Mouse (Mus musculus) intestine, postnatal 0 days (tissue): Measurements from ENCODE around the gene Zscan2. TPM values are rescaled to one million over a fixed set of nuclear protein-coding genes. Genes with fewer than 3 reads are reported as not detected.

Experiments used
- ATAC-seq: fragments of 200-750 bp; cut with Nextera tagmentation; 2 replicates; pipeline ENCODE4 v1.8.0; 2017; ENCODE audit warnings: mild to moderate bottlenecking, moderate TSS enrichment, moderate library complexity
- H3K27ac ChIP-seq: fragments of 300-500 bp; sonication (generic); 2 replicates; pipeline ENCODE4 v1.5.1; 2014; ENCODE audit warnings: mild to moderate bottlenecking, low read depth, low read length, moderate library complexity
- H3K27me3 ChIP-seq: fragments of 300-500 bp; sonication (generic); replicated peaks from 2 replicates; pipeline ENCODE4 v1.6.1; 2014; ENCODE audit warnings: low read length, mixed read lengths; ENCODE audit not compliant: control insufficient read depth, insufficient read depth
- H3K36me3 ChIP-seq: fragments of 300-500 bp; sonication (generic); 2 replicates; pipeline ENCODE4 v1.6.1; 2014; ENCODE audit warnings: mild to moderate bottlenecking, moderate library complexity; ENCODE audit not compliant: control insufficient read depth, insufficient read depth
- H3K4me1 ChIP-seq: fragments of 300-500 bp; sonication (generic); replicated peaks from 2 replicates; pipeline ENCODE4 v1.6.1; 2014; ENCODE audit warnings: antibody characterized with exemption, low read length, mixed read lengths; ENCODE audit not compliant: control insufficient read depth, insufficient read depth
- H3K4me2 ChIP-seq: fragments of 300-500 bp; sonication (generic); replicated peaks from 2 replicates; pipeline ENCODE4 v1.6.1; 2014; ENCODE audit warnings: low read depth, mild to moderate bottlenecking, moderate library complexity
- H3K4me3 ChIP-seq: fragments of 300-500 bp; sonication (generic); 2 replicates; pipeline ENCODE4 v1.5.1; 2014; ENCODE audit warnings: low read depth, low read length
- H3K9ac ChIP-seq: fragments of 300-500 bp; sonication (generic); 2 replicates; pipeline ENCODE4 v1.6.1; 2014; ENCODE audit warnings: mild to moderate bottlenecking, low read depth, low read length
- H3K9me3 ChIP-seq: fragments of 300-500 bp; sonication (generic); 2 replicates; pipeline ENCODE4 v1.6.1; 2016; ENCODE audit warnings: mixed run types; ENCODE audit not compliant: control insufficient read depth
- CTCF ChIP-seq: sonication (generic); IDR thresholded peaks from 2 replicates; pipeline ENCODE4 v1.5.1; 2016; ENCODE audit warnings: low read depth, mild to moderate bottlenecking, control low read depth, antibody characterized with exemption, moderate library complexity
- WGBS: fragments of 180-500 bp; shearing (Covaris S2); extraction: QIAGEN DNeasy Blood & Tissue Kit; methylation state at CpG from one replicate; pipeline ENCODE4 v1.1.7; 2014; 5-methylcytosine and 5-hydroxymethylcytosine counted together
- polyA plus RNA-seq: library from polyadenylated mRNA; unstranded; fragments of >200 nt; fragmentation: Nextera tagmentation; extraction: Ambion mirVana; gene quantifications from 2 replicates; pipeline ENCODE4 v1.2.1, GENCODE M21; 2015

Zscan2 gene
- polyA plus RNA-seq, 1 experiment from 2014 or later, result 0.68 TPM

DNA sequence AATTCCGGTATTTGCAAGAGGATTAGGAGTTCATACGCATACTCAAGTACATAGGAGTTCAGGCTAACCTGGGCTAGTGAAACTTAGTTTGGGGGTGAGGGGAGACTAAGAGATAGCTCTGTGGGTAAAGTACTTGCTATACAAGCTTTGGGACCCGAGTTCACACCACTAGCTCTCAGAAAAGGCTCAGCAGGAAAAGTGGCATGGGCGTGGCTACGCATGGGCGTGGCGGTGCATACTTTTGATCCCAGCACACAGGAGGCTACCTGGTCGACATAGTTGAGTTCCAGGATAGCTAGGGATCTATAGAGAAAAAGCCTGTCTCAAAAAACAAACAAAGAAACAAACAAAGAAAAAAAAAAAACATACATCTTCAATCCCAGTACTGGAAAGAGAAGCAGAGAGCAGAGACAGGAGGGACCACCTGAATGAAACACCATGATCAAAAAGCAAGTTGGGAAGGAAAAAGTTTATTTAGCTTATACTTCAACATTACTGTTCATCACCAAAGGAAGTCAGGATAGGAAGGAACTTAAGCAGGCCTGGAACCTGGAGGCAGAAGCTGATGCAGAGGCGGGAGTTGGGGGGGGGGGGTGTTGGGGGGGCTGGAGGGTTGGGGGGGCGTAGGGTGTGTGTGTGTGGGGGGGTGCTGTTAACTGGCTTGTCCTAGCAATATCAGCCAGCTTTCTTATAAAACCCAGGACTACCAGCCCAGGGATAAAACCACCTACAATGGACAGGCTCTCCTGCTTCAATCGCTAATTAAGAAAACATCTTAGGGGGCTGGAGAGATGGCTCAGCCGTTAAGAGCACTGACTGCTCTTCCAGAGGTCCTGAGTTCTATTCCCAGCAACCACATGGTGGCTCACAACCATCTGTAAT, 26.8 kb upstream of the Zscan2 start:
- ATAC-seq, result no peak
- H3K9ac ChIP-seq, result no peak overlapping the region
- no peaks in the 10 kb centered on the region for H3K9me3 ChIP-seq
- H3K27me3 ChIP-seq, result no peaks in the 10 kb centered on the region
- H3K27ac ChIP-seq, result no peak overlapping the region
- 0 out of 2 replicates have a peak overlapping the region, but pooled peaks have one; percentile 27 for H3K4me2 ChIP-seq
- no peaks in the 10 kb centered on the region for H3K4me1 ChIP-seq
- WGBS, result 32% methylated on average over 12 of the region's 12 CpGs
- H3K4me3 ChIP-seq, result no peak overlapping the region
- no peak for TF ChIP-seq CTCF
- no peaks in the 10 kb centered on the region for H3K36me3 ChIP-seq

GRCm38 (mm10) chr7:80835984-80836652, 24.6 kb upstream of the Zscan2 start:
- H3K27ac ChIP-seq, result no peak overlapping the region

GRCm38 (mm10) chr7:80837736-80838135, 23.0 kb upstream of the Zscan2 start:
- Histone ChIP-seq H3K9me3 (no peaks in the 10 kb centered on the region), H3K4me1 (peaks cover 4% of the 10 kb centered on the region; the same call in 1 of the 2 replicates), H3K4me3 (no peak overlapping the region), H3K36me3 (no peaks in the 10 kb centered on the region), H3K27me3 (no peaks in the 10 kb centered on the region), H3K27ac (no peak overlapping the region), H3K9ac (no peak overlapping the region), H3K4me2 (no peak overlapping the region)
- ATAC-seq, result no peak
- TF ChIP-seq CTCF, result no peak
- 58% methylated on average over 9 of the region's 9 CpGs for WGBS

More at GRCm38 (mm10) chr7:80835984-80836652, 24.6 kb upstream of the Zscan2 start:
- Histone ChIP-seq H3K4me2 (no peak overlapping the region), H3K27me3 (no peaks in the 10 kb centered on the region), H3K36me3 (no peaks in the 10 kb centered on the region), H3K4me3 (no peak overlapping the region), H3K9me3 (no peaks in the 10 kb centered on the region), H3K4me1 (peaks cover 4% of the 10 kb centered on the region; the same call in 1 of the 2 replicates), H3K9ac (no peak overlapping the region)
- 77% methylated on average over 4 of the region's 4 CpGs for WGBS
- TF ChIP-seq CTCF, result no peak
- no peak for ATAC-seq

DNA sequence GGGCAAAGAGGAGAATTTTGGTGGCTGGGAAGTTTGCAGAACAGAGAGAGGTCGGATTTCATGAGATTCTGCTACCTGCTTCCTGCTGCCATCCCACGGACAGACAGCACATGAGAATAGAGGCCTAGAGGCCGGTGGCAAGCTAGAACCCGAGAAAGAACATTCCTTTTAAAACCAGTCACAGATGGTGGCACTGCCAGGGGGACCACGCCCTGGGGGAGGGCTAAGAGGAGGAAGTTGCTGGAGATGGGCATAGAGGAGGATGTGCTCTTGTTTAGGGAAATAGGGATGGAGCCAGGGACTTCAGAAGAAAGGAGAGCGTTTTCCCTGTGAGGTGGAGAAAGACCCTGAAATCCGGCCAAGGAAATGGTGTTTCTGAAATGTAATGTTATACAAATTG, 22.5 kb upstream of the Zscan2 start:
- no peak overlapping the region for H3K4me3 ChIP-seq
- H3K9ac ChIP-seq, result no peak overlapping the region
- H3K27me3 ChIP-seq, result no peaks in the 10 kb centered on the region
- ATAC-seq, result no peak
- no peak for TF ChIP-seq CTCF
- H3K36me3 ChIP-seq, result no peaks in the 10 kb centered on the region
- no peak overlapping the region for H3K4me2 ChIP-seq
- H3K9me3 ChIP-seq, result no peaks in the 10 kb centered on the region
- H3K4me1 ChIP-seq, result peaks cover 4% of the 10 kb centered on the region; the same call in 1 of the 2 replicates
- no peak overlapping the region for H3K27ac ChIP-seq
- 66% methylated on average over 7 of the region's 7 CpGs for WGBS

GRCm38 (mm10) chr7:80839755-80840154, 21.0 kb upstream of the Zscan2 start:
- peak; percentile 31; the same call in 1 of the 2 replicates for ATAC-seq
- no peaks in the 10 kb centered on the region for H3K27me3 ChIP-seq

DNA sequence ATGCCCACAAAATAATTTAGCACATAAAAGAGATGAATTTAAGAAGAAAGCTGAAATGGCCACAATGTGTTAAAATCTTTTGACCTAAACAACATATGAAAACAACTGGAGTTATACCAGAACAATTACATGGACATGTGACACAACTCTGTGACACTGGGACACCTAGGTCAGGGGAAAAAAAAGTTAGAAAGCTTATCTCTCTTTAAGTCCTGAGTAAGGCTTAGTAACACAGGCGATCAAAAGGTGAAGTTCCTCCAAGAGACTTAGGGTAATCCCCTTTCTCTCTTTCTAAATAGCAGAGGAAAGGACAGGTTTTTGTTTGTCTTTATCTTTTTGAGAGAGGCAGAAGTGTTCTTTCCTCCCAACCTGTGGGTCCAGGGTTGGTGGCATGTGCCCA, 20.5 kb upstream of the Zscan2 start:
- H3K27me3 ChIP-seq, result no peaks in the 10 kb centered on the region
- H3K4me1 ChIP-seq, result peaks cover 4% of the 10 kb centered on the region; the same call in 1 of the 2 replicates
- no peak for ATAC-seq
- 32% methylated on average over 1 of the region's 1 CpGs for WGBS
- no peak for TF ChIP-seq CTCF
- no peak overlapping the region for H3K4me3 ChIP-seq
- H3K9ac ChIP-seq, result no peak overlapping the region
- H3K9me3 ChIP-seq, result no peaks in the 10 kb centered on the region
- H3K27ac ChIP-seq, result no peak overlapping the region
- H3K36me3 ChIP-seq, result no peaks in the 10 kb centered on the region
- H3K4me2 ChIP-seq, result no peak overlapping the region

More at GRCm38 (mm10) chr7:80839755-80840154, 21.0 kb upstream of the Zscan2 start:
- Histone ChIP-seq H3K4me3 (no peak overlapping the region), H3K36me3 (no peaks in the 10 kb centered on the region), H3K27ac (no peak overlapping the region), H3K9ac (no peak overlapping the region), H3K4me2 (no peak overlapping the region), H3K9me3 (no peaks in the 10 kb centered on the region), H3K4me1 (peaks cover 4% of the 10 kb centered on the region; the same call in 1 of the 2 replicates)
- no peak for TF ChIP-seq CTCF
